Mouse (Mus musculus): ENCODE results near the gene Mrpl57.

Mrpl57 gene

DNA sequence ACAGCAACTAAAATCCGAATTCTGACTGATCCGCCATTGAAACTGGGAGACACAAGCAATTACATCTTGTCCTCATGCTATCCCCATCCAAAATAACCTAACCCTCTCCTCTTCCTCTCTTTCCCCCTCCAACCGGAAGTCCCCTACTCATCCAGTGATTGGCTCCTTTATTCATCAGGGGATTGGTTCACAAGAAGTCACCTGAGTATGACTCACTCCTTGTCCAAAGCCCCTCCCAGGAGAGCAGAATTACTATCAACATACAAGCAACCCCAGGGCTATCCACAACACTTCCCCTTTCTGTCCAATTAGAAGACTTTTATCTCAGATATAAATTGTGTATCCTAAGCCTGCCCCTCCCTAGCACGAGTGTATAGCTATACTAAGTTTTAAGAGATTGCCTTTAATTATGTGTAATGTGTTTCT lies 36.0 kb downstream of the Mrpl57 start:
- DNase-seq (ENCODE audit: low spot score): no peak

GRCm38 (mm10) chr14:57863129-57863528 lies 37.1 kb downstream of the Mrpl57 start:
- no peak for DNase-seq (ENCODE audit: low spot score)

- DNase-seq (ENCODE audit: low spot score): no peak
Measured at GRCm38 (mm10) chr14:57865256-57865655, 39.2 kb downstream of the Mrpl57 start.

DNA sequence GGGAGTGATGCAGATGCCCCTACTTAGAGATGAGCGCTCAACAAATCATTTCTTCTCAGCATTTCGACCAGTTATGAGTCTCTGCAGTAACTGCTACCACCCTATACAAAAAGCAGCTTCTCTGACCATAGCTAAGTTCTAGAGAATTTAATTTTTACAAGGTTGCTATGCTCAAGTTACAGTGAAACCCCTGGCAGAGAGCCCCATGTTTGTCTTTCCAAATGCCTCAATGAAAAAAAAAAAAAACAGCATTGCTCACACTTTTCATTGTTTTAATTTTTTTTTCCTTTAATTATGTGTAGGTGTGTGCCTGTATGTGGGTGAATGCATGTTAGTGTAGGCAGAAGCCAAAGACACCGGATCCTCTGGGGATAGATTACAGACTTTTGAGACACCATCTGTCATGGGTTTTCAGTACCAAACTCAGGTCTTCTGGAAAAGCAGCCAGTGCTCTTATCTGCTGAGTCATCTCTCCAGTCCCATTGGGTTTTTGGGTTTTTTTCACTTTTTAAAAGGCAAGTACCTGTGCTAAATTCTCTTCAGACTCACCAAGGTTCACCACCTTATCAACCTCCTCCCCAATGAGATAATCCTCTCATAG lies 40.7 kb downstream of the Mrpl57 start:
- no peak for DNase-seq (ENCODE audit: low spot score)

DNA sequence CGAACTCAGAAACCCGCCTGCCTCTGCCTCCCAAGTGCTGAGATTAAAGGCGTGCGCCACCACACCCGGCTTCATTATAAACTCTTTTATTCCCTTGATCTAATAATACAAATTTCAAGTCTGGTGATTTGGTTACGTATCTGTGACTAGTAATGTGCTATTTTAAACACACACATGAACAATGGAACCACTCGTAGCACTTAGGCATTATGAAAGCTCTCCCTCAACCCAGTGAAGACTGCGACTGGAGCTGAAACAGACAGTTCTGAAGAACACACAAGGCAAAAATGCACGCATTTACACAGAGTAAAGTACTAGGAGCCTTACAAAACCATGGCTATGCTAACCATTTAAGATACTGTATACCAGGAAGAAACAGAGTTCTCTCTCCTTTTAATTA lies 51.9 kb downstream of the Mrpl57 start:
- DNase-seq (ENCODE audit: low spot score): no peak

Data from retina, embryonic 14.5 days (tissue).